ENCODE assay signal across 25 mouse cellular contexts in genomic region chr11:52106438-52106837, GRCm38 (mm10). TPM values are rescaled to one million over a fixed set of nuclear protein-coding genes. Genes with fewer than 3 reads are reported as not detected.
A peak's percentile ranks its signal among the peaks of the same experiment; 100 is the strongest.
DNase-seq lines count a peak whose midpoint lies in the region; ATAC-seq lines count a peak whose summit lies in the region.
"Had no signal": no experiment of that assay in that cellular context is flagged by ENCODE, and none has a peak within 500 bp of the region (broad histone marks: within the 10 kb centered on the region; RNA-seq: fewer than 3 reads in every experiment).

No protein-coding gene starts in this region.

- H3K27ac ChIP-seq in heart, embryonic 15.5 days = no peak overlapping the region; the same call in 1 of the 2 replicates
- H3K27ac ChIP-seq: embryonic facial prominence, embryonic 13.5 days; embryonic facial prominence, embryonic 15.5 days; forebrain, embryonic 13.5 days; forebrain, embryonic 15.5 days had no signal

- H3K27me3 ChIP-seq in heart, embryonic 15.5 days = no peaks in the 10 kb centered on the region
- H3K27me3 ChIP-seq: embryonic facial prominence, embryonic 13.5 days; embryonic facial prominence, embryonic 15.5 days; forebrain, embryonic 13.5 days; forebrain, embryonic 15.5 days had no signal

- 84% methylated on average over 1 of the region's 1 CpGs for WGBS in heart, embryonic 15.5 days

- no peaks in the 10 kb centered on the region for H3K36me3 ChIP-seq in heart, embryonic 15.5 days
- H3K36me3 ChIP-seq: embryonic facial prominence, embryonic 13.5 days; embryonic facial prominence, embryonic 15.5 days; forebrain, embryonic 15.5 days had no signal

- no peak overlapping the region for H3K9ac ChIP-seq in heart, embryonic 15.5 days
- H3K9ac ChIP-seq: embryonic facial prominence, embryonic 13.5 days; embryonic facial prominence, embryonic 15.5 days; forebrain, embryonic 13.5 days; forebrain, embryonic 15.5 days; forebrain, postnatal 0 days had no signal

- no peak overlapping the region for H3K4me3 ChIP-seq in heart, embryonic 15.5 days
- H3K4me3 ChIP-seq: embryonic facial prominence, embryonic 13.5 days; embryonic facial prominence, embryonic 15.5 days; erythroblast, embryonic 14.5 days; forebrain, embryonic 13.5 days; forebrain, embryonic 15.5 days had no signal

- no peak for ATAC-seq in heart, embryonic 15.5 days (replicated peaks; ENCODE audit: insufficient number of reproducible peaks, insufficient read depth, low FRiP score, low read depth)
- ATAC-seq in cerebellum, adult (ENCODE audit: insufficient number of reproducible peaks, low FRiP score, low TSS enrichment) = no peak
- ATAC-seq: forebrain, embryonic 13.5 days; forebrain, embryonic 15.5 days; forebrain, postnatal 0 days had no signal

- H3K9me3 ChIP-seq in heart, embryonic 15.5 days (replicated peaks) = no peaks in the 10 kb centered on the region
- H3K9me3 ChIP-seq: embryonic facial prominence, embryonic 13.5 days; embryonic facial prominence, embryonic 15.5 days; forebrain, embryonic 13.5 days; forebrain, embryonic 15.5 days had no signal

- peak overlapping the region; percentile 25; the same call in 1 of the 2 replicates for H3K4me2 ChIP-seq in heart, embryonic 15.5 days
- H3K4me2 ChIP-seq: embryonic facial prominence, embryonic 13.5 days; embryonic facial prominence, embryonic 15.5 days; forebrain, embryonic 13.5 days; forebrain, embryonic 15.5 days had no signal

- H3K4me1 ChIP-seq in heart, embryonic 15.5 days (replicated peaks) = peaks cover 40% of the 10 kb centered on the region

- DNase-seq in heart, adult 11 months = no peak
- peak; percentile 59 for DNase-seq in fat pad, adult 2 months (ENCODE audit: extremely low read depth, low read depth, low spot score)
- DNase-seq in gonadal fat pad, adult 2 months (ENCODE audit: low read depth) = peak; percentile 52
- DNase-seq in embryo, embryonic 11 days = no peak
- DNase-seq: adrenal gland, adult 2 months; adrenal gland, postnatal 10 days; adrenal gland, postnatal 25 days; cerebellum, adult 11-12 months; cerebellum, adult 2 months; cerebellum, adult 9-10 months; cerebellum, postnatal 10 days; cerebellum, postnatal 25 days; forebrain, postnatal 0 days had no signal

RNA-seq across cellular contexts. Expression of gene Ppp2ca, which starts 8.0 kb away (rescaled TPM):
- polyA plus RNA-seq in heart, embryonic 15.5 days (2015; fragmentation: Nextera tagmentation; extraction: Ambion mirVana) = 62.0 and 67.0 TPM in 2 replicates
- polyA plus RNA-seq in gonadal fat pad, adult 2 months (2012; rRNA removed) = 38.6 and 41.6 TPM in 2 replicates

RNA-seq across cellular contexts. Expression of gene Olfr1373, which starts 38.9 kb away (rescaled TPM):
- not detected in 2 replicates for polyA plus RNA-seq in heart, embryonic 15.5 days (2015; fragmentation: Nextera tagmentation; extraction: Ambion mirVana)
- polyA plus RNA-seq in gonadal fat pad, adult 2 months (2012; rRNA removed) = not detected in 2 replicates
- polyA plus RNA-seq: adrenal gland, adult 2 months; brain, embryonic 14.5 days; C2C12; cerebellum, adult 2 months; cortical plate, adult 2 months; embryonic facial prominence, embryonic 11.5 days; embryonic facial prominence, embryonic 13.5 days; embryonic facial prominence, embryonic 15.5 days; erythroblast, embryonic 14.5 days; forebrain, embryonic 11.5 days; forebrain, embryonic 13.5 days; forebrain, embryonic 15.5 days; forebrain, postnatal 0 days had no signal

Comparison
In these comparisons a context has a peak if more than half of its experiments do, and no peak if none do; other contexts are left out.
1. DNase-seq: peak in fat pad, adult 2 months (single experiment) and gonadal fat pad, adult 2 months (single experiment); none in heart, adult 11 months (single experiment) and embryo, embryonic 11 days (single experiment).